Mouse (Mus musculus): Measurements from ENCODE around the gene Zfp638.

DNA sequence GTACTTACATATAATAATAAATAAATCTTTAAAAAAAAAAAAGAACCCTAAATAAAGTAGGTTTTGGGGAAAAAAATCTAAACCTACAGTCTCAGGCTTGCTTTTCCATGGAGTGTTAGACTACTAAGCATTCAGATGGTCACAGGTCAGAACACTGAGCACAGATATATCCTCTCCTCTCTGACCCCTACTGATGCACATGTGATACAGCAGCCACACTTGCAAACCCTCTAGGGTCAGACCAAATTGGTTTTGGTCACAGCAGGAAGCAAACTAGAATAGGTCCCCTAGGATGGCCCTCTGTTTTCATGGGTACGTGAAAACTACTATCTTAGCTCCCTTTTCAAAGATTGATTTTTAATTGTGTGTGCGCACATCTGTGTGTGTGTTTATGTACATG lies 30.1 kb upstream of the Zfp638 start:
- no peak for TF ChIP-seq HCFC1 (IDR thresholded peaks at IDR 0.05; ENCODE audit: borderline replicate concordance, insufficient read depth, low read length)
- no peak for TF ChIP-seq CHD2 (IDR thresholded peaks at IDR 0.05; ENCODE audit: low read depth, low read length)
- no peak for TF ChIP-seq ZNF384 (IDR thresholded peaks at IDR 0.05; ENCODE audit: low read depth, low read length)
- no peak for TF ChIP-seq MAFK (IDR thresholded peaks at IDR 0.05; ENCODE audit: insufficient read depth, low read depth, low read length)
